Mouse (Mus musculus) adrenal gland, adult 2 months (tissue): ENCODE measurements around the gene Frmd8. TPM values are rescaled to one million over a fixed set of nuclear protein-coding genes. Genes with fewer than 3 reads are reported as not detected.
"Not testable (repeated sequence)": the region's sequence is repeated elsewhere in the genome, so short reads cannot be mapped to it uniquely, and the experiment has no call there.

Experiments
- DNase-seq: peaks from one replicate; pipeline ENCODE4 v3.0.0; 2021
- polyA plus RNA-seq: library from polyadenylated mRNA; depleted of rRNA; stranded (reverse); fragments of >200 nt; gene quantifications from 2 replicates; pipeline ENCODE4 v1.2.3, GENCODE M21; 2012
- total RNA-seq, 2 experiments: library from RNA; stranded (reverse); gene quantifications; 2 replicates each; pipeline ENCODE4 v1.2.3; 2021

Gene Frmd8
- total and polyA plus RNA-seq, 3 experiments, result 36.4 to 51.4 (median 41.2) TPM

- DNase-seq, result no peak
Observed at GRCm38 (mm10) chr19:5824826-5825617, 50.1 kb downstream of the Frmd8 start.

- DNase-seq, result peak; percentile 51
Observed at GRCm38 (mm10) chr19:5824043-5824825, 50.8 kb downstream of the Frmd8 start.

DNA sequence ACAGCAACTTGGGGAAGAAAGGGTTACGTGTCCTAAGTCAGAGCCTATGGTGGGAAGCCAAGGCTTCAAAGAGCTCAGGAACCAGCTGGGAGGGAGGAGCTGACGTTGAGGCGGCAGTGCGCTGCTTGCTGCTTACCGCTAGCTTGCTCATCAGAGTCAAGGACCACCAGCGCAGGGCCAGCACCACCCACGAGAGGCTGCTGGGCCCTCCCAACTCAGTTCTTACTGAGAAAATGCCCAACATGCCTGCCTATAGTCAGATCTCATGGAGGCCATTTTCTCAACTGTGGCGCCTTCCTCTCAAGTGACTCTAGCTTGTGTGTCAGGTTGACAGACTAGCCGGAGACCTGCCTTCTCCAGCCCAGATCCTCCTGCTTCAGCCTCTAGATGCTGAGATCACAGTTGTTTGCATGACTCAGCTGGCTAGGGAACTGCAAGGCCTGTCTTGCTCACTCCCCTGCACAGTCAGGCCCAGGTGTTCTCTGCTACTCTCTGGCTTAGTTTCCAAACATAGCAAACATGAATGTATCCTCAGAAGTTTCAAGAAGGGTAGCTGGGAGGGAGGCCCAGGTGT, 51.7 kb downstream of the Frmd8 start:
- DNase-seq, result peak; percentile 78

DNA sequence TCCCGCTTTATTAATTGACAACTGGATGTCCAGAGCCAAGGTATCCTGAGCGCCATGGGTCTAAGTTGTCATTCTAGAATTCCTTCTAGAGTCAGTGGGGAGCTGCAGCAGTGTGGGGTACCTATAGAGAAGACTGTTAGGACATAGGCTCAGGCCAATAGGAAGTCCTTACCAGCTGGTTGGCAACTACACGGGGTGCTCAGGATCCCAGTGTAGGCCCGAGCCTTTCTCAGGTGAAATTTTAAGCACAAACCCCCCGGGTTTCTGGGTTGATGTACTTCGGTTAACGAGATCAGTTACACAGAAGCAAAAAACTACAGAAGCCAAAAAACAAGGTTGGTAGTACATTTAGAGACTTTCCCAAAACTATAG, 52.3 kb downstream of the Frmd8 start:
- DNase-seq, result no peak

GRCm38 (mm10) chr19:5822174-5822833, 52.8 kb downstream of the Frmd8 start:
- DNase-seq, result peak; percentile 62

DNA sequence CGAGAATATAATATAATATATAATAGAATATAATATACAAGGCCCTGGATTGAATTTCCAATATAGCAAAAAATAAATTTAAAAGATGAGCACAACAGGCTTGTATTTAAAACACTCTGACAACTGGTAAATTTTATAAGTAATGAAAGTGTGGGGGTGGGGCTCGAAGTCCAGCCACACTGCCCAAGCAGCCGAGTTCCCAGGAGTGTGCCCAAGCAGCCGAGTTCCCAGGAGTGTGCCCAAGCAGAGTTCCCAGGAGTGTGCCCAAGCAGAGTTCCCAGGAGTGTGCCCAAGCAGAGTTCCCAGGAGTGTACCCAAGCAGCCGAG, 53.3 kb downstream of the Frmd8 start:
- DNase-seq, result no peak

- DNase-seq, result peak; percentile 50
Observed at GRCm38 (mm10) chr19:5819549-5819948, 55.5 kb downstream of the Frmd8 start.

GRCm38 (mm10) chr19:5818590-5818977, 56.5 kb downstream of the Frmd8 start:
- no peak for DNase-seq

DNA sequence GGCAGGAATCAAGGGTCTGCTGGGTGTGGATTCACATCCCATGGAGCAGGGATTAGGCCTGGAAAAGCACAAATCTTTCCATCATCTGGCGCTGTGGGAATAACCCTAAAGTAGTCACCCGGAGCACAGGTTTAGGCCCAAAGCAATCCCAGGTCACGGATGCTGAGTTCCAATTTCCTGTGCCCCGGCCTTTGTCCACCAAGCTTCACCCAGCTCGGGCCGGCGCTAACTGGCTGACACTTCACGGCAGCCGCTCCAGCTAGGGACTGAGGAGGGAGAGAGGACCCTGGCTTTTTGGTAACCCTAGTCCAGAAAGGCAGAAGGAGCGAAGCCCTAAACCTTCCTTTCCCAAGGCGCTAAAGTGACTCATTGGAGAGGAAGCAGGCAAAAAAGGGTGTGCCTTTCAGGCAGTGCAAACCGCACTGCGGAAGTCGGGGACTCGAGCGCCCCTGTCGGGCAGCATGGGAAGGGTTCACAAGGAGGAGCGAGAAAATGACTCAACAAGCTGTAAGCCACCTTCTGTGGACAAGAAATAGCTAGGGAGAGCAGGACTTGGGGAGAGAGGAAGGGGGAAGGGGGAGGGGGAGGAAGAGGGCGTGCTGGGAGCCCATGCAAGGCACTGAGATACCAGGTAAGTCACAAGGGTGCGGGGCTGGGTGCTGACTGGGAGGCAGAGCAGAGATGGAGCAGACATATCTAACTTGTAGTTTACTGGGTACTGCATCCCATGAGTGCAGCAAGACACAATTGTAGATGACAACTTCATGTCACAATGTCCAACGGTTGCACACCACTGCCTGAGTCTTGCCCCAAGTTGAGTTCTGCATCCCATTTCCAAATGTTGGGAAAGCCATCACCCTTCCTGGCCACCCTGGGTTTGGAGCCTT, 57.1 kb downstream of the Frmd8 start:
- DNase-seq, result peak; percentile 94

DNA sequence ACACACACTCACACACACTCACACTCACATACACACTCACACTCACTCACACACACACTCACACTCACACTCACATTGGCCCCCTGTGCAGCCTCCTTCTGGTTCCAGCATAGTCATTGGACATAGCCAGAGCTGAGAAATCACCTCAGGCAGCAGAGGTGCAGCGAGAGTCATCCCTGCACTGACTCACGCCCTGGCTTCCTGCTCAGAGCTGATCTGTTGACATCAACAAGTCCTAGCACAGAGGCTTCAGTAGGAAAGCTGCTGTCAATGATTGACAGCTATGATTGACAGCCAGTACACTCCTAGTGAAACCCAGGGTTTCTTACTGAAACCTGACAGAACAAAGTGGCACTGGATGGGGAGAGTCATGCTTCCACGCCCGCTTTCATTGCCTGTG, 59.1 kb downstream of the Frmd8 start:
- peak; percentile 69 for DNase-seq

GRCm38 (mm10) chr19:5815010-5815409, 60.1 kb downstream of the Frmd8 start:
- peak; percentile 54 for DNase-seq

- DNase-seq, result not testable (repeated sequence)
Observed at GRCm38 (mm10) chr19:5814048-5814447, 61.0 kb downstream of the Frmd8 start.

- no peak for DNase-seq
Observed at GRCm38 (mm10) chr19:5813567-5813966, 61.5 kb downstream of the Frmd8 start.

GRCm38 (mm10) chr19:5811771-5812504, 63.1 kb downstream of the Frmd8 start:
- DNase-seq, result peak; percentile 91

DNA sequence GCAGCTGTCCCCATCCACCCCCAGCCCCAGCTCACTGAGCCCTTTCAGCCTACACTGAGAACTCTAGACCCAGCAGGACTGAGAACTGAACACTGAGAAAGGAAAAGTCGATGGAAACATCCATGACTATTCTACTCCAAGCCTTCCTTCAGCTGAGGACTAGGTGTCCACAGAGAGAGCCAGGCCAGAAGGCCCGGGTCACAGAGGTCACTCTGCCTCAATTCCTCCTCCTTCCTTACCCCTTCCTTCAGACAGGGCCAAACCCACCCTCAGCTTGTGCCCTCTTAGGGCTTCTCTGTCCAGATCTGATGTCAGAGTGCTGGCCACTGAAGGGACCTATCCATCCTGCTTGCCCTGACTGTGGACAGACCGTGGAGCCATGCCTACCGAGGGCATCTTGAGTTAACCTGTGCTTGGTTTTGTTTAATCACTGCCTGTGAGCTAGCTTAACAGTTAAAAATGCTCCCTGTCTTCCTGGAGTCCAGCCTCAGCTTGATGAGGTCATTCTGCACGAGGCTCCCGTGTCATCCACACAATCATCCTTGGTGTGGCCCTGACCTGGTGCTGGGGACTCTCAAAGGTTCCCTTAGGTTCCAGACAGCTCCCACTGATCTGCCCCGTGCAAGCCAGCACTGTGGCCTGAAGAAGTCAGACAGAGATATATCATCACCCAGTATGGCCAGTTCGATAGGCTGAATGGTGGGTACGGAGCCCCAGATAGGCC, 64.1 kb downstream of the Frmd8 start:
- peak; percentile 90 for DNase-seq

DNA sequence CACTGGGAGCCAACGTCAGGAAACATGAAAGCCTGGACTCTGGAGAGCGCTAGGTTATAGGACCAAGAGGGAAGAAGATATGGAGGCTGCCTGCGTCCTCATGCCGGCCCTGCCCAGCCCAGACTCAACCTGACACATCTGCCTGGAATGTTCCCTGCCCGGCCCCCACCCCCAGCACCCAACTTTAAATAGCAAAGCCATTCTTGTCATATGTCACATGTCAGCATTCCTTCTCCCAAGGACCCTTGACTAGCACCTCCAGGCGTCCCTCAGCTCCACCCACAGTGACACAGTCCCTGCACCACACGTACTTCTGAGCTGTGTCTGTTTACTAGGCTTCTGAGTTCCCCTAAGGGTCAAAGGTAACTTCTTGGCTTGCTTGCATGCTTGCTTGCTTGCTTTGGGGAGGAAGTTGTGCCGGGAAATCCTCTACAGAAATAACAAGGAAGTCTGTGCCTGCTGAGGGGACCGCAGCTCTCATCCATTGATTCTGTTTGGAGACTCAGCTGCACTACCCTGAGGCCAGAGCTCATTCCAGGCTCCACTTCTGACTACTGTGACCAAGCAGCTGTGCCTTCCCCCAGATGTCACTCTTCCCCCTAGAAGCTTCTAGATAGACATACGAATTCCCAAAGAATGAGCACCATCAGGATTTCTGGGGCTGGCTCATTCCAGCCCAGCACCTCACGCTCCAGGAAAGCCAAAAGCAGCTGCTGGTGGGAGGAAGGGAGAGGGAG, 64.8 kb downstream of the Frmd8 start:
- DNase-seq, result peak; percentile 83

DNA sequence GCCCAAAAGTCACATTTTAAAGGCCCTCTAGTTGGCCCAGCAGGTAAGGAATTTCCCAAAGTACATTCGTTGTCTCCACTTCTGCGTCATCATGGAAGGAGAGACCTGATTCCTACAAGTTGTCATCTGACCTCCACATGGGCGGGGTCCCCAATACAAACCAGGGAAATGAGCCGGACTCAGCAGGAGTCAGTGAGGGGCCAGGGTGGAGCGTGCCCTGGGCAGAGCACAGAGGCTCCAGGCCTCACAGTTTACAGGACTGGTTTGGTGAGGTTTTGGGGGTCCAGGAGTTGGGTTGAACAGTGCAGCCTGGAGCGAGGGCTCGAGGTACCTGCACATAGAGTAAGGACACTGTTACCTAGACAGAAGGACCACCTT, 65.4 kb downstream of the Frmd8 start:
- DNase-seq, result no peak

GRCm38 (mm10) chr19:5808955-5809711, 65.9 kb downstream of the Frmd8 start:
- no peak for DNase-seq

GRCm38 (mm10) chr19:5807740-5808139, 67.3 kb downstream of the Frmd8 start:
- no peak for DNase-seq
